Mouse (Mus musculus): ENCODE data around the gene Arhgap33. TPM values are rescaled to one million over a fixed set of nuclear protein-coding genes. Genes with fewer than 3 reads are reported as not detected.
A peak's percentile ranks its signal among the peaks of the same experiment; 100 is the strongest.

Arhgap33 gene
- polyA plus RNA-seq, 1 experiment from 2014 or later, result 110 TPM

DNA sequence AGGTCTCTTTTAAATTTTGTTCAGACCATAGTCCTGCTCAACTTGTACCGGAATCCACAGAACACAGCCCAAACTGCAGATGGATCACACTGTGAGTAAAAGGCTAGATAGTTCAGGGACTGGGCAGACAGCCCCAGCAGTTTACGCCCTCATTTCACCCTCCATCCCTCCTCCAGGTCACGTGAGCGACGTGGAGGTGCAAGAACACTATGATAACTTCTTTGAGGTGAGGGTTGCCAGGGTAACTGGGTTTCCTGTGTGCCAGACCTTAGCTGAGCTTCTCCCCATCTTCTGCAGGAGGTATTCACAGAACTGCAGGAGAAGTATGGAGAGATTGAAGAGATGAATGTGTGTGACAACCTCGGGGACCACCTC, 29.0 kb upstream of the Arhgap33 start:
- Histone ChIP-seq H3K27me3 (ENCODE audit: control insufficient read depth, insufficient read depth, low read length) (no peaks in the 10 kb centered on the region), H3K4me1 (ENCODE audit: control insufficient read depth, insufficient read depth, low read length) (peaks cover 7% of the 10 kb centered on the region), H3K9ac (replicated peaks; ENCODE audit: low read depth, low read length) (no peak overlapping the region; the same call in 1 of the 2 replicates), H3K4me2 (ENCODE audit: low read depth, low read length) (peak overlapping the region; percentile 54), H3K9me3 (ENCODE audit: control insufficient read depth, low read length) (no peaks in the 10 kb centered on the region), H3K4me3 (ENCODE audit: low read depth, low read length) (peak overlapping the region; percentile 78), H3K27ac (ENCODE audit: low read depth, low read length) (peak overlapping the region; percentile 90), H3K36me3 (ENCODE audit: control insufficient read depth, insufficient read depth, low read length) (peaks cover 26% of the 10 kb centered on the region)
- no peak for ATAC-seq (ENCODE audit: low read depth)
- WGBS, result 20% methylated on average over 6 of the region's 6 CpGs

DNA sequence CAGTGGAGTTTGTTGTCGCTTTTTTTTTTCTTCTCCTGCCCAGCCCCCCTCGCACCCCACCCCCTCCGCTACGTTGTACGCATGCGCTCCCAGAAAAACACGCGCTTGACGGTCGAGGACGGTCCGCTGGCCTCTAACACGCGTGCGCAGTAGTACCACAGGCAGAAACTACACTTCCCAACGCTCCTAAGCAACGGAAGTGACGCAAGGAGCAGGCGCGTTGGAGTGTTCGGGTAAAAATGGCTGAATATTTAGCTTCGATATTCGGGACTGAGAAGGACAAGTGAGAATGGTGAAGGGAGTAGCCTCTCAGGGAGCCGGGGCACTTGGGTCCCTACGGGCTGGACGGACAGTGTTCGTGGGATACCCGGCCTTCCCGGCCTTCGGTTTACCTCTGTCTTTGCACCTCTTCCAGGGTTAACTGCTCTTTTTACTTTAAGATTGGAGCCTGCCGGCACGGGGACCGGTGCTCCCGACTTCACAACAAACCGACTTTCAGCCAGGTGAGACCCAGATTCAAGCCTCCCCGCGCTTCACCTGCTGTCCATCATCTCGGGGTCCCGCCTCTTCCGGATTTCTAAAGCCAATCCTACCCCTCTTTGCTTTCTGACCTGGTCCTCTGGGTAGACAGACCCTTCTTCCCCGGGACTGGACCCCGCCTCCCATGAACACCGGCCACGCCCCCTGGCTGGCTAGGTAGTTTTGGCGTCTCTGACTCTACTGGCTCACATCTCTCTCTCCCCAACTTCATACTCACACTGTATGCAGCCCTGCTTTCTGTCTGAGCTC, 28.5 kb upstream of the Arhgap33 start, which contains the start of the genes U2af1l4, Gm49396 and Psenen:
TSS of gene U2af1l4 (plus strand) at position 185 of the 789 bp plus-strand sequence.
TSS of gene Gm49396 (plus strand) at position 228 of the 789 bp plus-strand sequence.
TSS of gene Psenen (minus strand) at position 511 of the 789 bp plus-strand sequence.
- H3K27me3 ChIP-seq (ENCODE audit: control insufficient read depth, insufficient read depth, low read length), result no peaks in the 10 kb centered on the region
- WGBS, result under 1% methylated on average over 45 of the region's 45 CpGs
- ATAC-seq (ENCODE audit: low read depth), result peak; percentile 86

DNA sequence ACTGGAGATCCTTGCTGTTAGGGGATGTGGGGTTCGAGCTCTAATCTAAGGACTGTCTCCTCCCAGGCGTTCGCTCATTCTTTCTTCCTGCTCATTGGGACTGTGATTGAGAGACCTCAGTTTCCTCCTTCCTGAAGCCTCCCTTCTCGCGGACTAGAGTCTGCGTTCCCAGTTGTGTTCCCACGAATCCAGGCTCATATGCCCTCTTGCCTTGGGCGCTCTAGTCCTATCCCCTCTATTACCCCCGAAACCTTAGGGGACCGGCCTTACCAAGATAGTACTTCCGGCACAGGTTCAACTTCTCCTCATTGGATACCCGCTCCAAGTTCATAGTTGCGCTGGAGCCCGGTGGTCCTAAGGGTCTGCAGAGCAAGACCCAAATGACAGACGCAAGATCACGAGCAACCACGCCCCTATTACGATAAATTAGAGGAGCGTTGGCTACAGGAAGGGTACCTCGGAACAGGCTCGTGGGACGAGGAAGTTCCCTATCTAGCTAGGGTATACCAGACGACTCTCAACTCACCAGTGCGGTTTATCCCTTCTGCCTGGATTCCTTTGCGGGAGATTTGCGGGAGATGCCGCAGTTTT, 27.8 kb upstream of the Arhgap33 start:
- 0 out of 2 replicates have a peak, but pooled peaks have one; percentile 1 for ATAC-seq (ENCODE audit: low read depth)

More for the DNA sequence above, 28.5 kb upstream of the Arhgap33 start, which contains the start of the genes U2af1l4, Gm49396 and Psenen:
- Histone ChIP-seq H3K9me3 (ENCODE audit: control insufficient read depth, low read length) (no peaks in the 10 kb centered on the region), H3K36me3 (ENCODE audit: control insufficient read depth, insufficient read depth, low read length) (peaks cover 20% of the 10 kb centered on the region), H3K4me3 (ENCODE audit: low read depth, low read length) (peak within 1 kb of the TSS; percentile 78), H3K4me1 (ENCODE audit: control insufficient read depth, insufficient read depth, low read length) (peaks cover 12% of the 10 kb centered on the region), H3K27ac (ENCODE audit: low read depth, low read length) (peak within 1 kb of the TSS; percentile 90), H3K4me2 (ENCODE audit: low read depth, low read length) (peak within 1 kb of the TSS; percentile 69), H3K9ac (replicated peaks; ENCODE audit: low read depth, low read length) (peak within 1 kb of the TSS; percentile 70)

DNA sequence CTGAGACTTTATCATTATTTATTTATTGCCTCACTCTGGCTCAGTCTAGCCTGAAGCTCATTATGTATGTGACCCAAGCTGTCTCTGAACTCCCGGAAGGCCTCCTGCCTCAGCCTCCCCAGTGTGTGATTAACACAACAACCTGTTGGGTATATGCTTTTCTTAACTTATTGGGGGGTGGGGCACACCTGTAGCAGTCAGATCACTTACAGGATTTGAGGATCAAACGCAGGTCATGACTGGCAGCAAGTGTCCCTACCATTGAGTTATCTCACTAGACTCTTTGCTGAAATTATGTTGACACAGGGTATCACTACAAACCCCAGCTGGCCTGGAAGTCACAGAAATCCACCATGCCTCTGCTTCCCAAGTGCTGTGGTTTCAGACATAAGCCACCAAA, 25.4 kb upstream of the Arhgap33 start:
- no peak for ATAC-seq (ENCODE audit: low read depth)
- H3K4me1 ChIP-seq (ENCODE audit: control insufficient read depth, insufficient read depth, low read length), result peaks cover 12% of the 10 kb centered on the region
- H3K27ac ChIP-seq (ENCODE audit: low read depth, low read length), result no peak overlapping the region
- H3K27me3 ChIP-seq (ENCODE audit: control insufficient read depth, insufficient read depth, low read length), result no peaks in the 10 kb centered on the region
- WGBS, result 73% methylated on average over 2 of the region's 2 CpGs
- peak overlapping the region; percentile 39; the same call in 1 of the 2 replicates for H3K4me2 ChIP-seq (ENCODE audit: low read depth, low read length)
- no peak overlapping the region for H3K9ac ChIP-seq (replicated peaks; ENCODE audit: low read depth, low read length)
- no peaks in the 10 kb centered on the region for H3K9me3 ChIP-seq (ENCODE audit: control insufficient read depth, low read length)
- no peak overlapping the region for H3K4me3 ChIP-seq (ENCODE audit: low read depth, low read length)
- peaks cover 15% of the 10 kb centered on the region; the same call in 1 of the 2 replicates for H3K36me3 ChIP-seq (ENCODE audit: control insufficient read depth, insufficient read depth, low read length)

More for the DNA sequence above, 27.8 kb upstream of the Arhgap33 start:
- no peaks in the 10 kb centered on the region for H3K9me3 ChIP-seq (ENCODE audit: control insufficient read depth, low read length)
- peaks cover 16% of the 10 kb centered on the region for H3K36me3 ChIP-seq (ENCODE audit: control insufficient read depth, insufficient read depth, low read length)
- peak overlapping the region; percentile 70 for H3K9ac ChIP-seq (replicated peaks; ENCODE audit: low read depth, low read length)
- H3K4me2 ChIP-seq (ENCODE audit: low read depth, low read length), result peak overlapping the region; percentile 69
- peak overlapping the region; percentile 78 for H3K4me3 ChIP-seq (ENCODE audit: low read depth, low read length)
- 0 out of 2 replicates have a peak overlapping the region, but pooled peaks have one; percentile 10 for H3K27ac ChIP-seq (ENCODE audit: low read depth, low read length)
- H3K27me3 ChIP-seq (ENCODE audit: control insufficient read depth, insufficient read depth, low read length), result no peaks in the 10 kb centered on the region
- 1% methylated on average over 27 of the region's 27 CpGs for WGBS
- H3K4me1 ChIP-seq (ENCODE audit: control insufficient read depth, insufficient read depth, low read length), result peaks cover 12% of the 10 kb centered on the region

DNA sequence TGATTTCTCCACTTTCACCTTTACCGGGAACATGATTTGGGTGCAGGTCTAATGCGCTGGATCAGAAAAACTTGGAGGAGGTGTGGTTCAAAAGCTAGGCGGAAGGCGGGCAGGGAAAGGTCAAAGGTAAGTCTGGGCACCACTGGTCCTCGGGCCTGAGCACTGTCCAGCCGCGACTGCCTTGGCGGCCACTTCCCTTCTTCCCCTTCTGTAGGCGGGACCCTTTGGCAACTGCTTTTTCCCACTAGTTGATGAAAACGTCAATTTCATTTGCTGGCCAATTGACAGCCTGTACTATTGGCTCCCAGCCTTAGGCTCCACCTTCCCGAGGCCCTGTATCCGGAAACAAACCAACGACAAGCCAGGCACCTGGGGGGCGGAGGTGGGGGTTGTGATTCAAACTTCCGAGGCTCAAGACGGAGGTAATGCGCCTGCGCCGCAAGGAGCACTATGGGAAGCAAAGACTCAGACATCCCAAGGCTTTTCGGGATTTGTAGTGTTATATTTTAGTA, 24.6 kb upstream of the Arhgap33 start, which contains the start of gene Lin37:
TSS of gene Lin37 (minus strand) at position 396 of the 512 bp plus-strand sequence.
- Histone ChIP-seq H3K27me3 (ENCODE audit: control insufficient read depth, insufficient read depth, low read length) (no peaks in the 10 kb centered on the region), H3K27ac (ENCODE audit: low read depth, low read length) (peak within 1 kb of the TSS; percentile 18; the same call in 1 of the 2 replicates), H3K4me3 (ENCODE audit: low read depth, low read length) (peak within 1 kb of the TSS; percentile 52), H3K9me3 (ENCODE audit: control insufficient read depth, low read length) (no peaks in the 10 kb centered on the region), H3K4me1 (ENCODE audit: control insufficient read depth, insufficient read depth, low read length) (peaks cover 12% of the 10 kb centered on the region), H3K9ac (replicated peaks; ENCODE audit: low read depth, low read length) (peak within 1 kb of the TSS; percentile 62), H3K36me3 (ENCODE audit: control insufficient read depth, insufficient read depth, low read length) (peaks cover 23% of the 10 kb centered on the region; the same call in 1 of the 2 replicates), H3K4me2 (ENCODE audit: low read depth, low read length) (peak within 1 kb of the TSS; percentile 87)
- WGBS, result under 1% methylated on average over 20 of the region's 20 CpGs
- peak; percentile 89 for ATAC-seq (ENCODE audit: low read depth)

DNA sequence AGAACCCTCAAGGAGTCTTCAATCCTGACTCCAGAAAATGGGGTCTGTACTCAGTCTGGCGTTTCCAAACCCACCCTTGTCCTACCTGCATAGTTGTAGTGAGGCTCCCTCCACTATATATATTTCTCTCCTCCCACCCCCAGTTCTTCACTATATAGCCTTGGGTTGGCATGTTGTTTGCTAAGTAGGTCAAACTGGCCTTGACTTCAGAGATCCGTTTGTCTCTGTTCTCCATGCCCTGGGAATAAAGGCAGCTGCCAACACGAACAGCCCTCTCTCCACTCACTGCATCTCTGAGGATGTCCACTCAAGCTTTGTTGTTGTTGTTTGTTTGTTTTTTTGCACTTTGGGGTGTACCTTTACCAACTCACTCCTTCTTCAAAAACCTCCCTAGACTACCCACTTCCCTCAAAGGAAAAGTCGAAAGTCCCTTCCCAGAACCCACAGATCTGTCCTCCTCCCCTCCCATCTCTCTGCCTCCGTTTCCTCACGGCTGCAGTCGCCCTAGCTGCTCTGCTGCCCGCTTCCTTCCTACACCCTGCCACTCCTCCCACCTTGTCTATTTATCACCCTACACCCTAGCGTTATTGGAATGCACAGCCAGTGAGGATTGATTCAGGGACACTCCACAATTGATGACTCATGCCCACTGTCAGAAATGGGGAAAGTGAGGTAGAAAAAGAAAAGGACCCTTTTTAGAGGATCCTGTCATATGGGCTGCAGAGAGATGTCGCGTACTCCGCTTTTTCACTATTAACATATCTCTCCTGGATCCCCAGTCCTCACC, 24.0 kb upstream of the Arhgap33 start:
- ATAC-seq (ENCODE audit: low read depth), result no peak; the same call in 1 of the 2 replicates

DNA sequence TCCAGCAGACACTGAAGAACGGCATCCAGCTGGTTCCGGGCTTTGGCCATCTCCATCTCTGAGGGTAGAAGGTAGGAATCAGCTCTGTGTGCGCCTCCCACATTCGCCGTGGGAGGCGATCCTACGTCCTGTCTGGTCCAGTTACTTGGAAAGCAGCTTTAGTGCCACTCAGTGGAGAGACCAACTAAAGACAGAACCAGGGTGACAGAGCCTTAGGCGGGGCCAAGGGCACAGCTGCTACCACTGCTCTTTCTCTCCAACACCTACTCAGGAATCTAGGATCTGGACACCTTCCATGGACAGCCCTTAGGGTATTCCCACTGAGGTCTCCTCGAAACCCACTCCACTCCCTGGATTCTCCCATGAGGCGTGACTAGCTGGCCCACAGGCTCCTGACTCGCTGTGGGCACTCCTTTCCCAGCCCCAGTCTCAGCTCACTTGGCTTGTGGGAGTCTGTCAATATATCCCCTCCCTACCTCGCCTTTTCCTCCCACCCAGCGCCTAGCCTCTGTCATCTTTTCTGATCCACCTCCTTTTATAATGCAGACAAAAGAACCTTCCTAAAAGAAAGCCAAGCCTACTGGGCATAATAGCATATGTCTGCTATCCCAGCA, 23.1 kb upstream of the Arhgap33 start:
- Histone ChIP-seq H3K4me1 (ENCODE audit: control insufficient read depth, insufficient read depth, low read length) (peaks cover 12% of the 10 kb centered on the region), H3K27ac (ENCODE audit: low read depth, low read length) (no peak overlapping the region), H3K36me3 (ENCODE audit: control insufficient read depth, insufficient read depth, low read length) (peaks cover 27% of the 10 kb centered on the region; the same call in 1 of the 2 replicates), H3K9ac (replicated peaks; ENCODE audit: low read depth, low read length) (no peak overlapping the region), H3K4me2 (ENCODE audit: low read depth, low read length) (no peak overlapping the region; the same call in 1 of the 2 replicates), H3K27me3 (ENCODE audit: control insufficient read depth, insufficient read depth, low read length) (no peaks in the 10 kb centered on the region), H3K9me3 (ENCODE audit: control insufficient read depth, low read length) (no peaks in the 10 kb centered on the region), H3K4me3 (ENCODE audit: low read depth, low read length) (no peak overlapping the region)
- WGBS, result 91% methylated on average over 13 of the region's 13 CpGs
- no peak for ATAC-seq (ENCODE audit: low read depth)

More for the DNA sequence above, 24.0 kb upstream of the Arhgap33 start:
- 13% methylated on average over 12 of the region's 12 CpGs for WGBS
- Histone ChIP-seq H3K36me3 (ENCODE audit: control insufficient read depth, insufficient read depth, low read length) (peaks cover 27% of the 10 kb centered on the region; the same call in 1 of the 2 replicates), H3K9ac (replicated peaks; ENCODE audit: low read depth, low read length) (peak overlapping the region; percentile 62), H3K4me3 (ENCODE audit: low read depth, low read length) (peak overlapping the region; percentile 52), H3K4me2 (ENCODE audit: low read depth, low read length) (peak overlapping the region; percentile 87), H3K27ac (ENCODE audit: low read depth, low read length) (peak overlapping the region; percentile 16; the same call in 1 of the 2 replicates), H3K27me3 (ENCODE audit: control insufficient read depth, insufficient read depth, low read length) (no peaks in the 10 kb centered on the region), H3K9me3 (ENCODE audit: control insufficient read depth, low read length) (no peaks in the 10 kb centered on the region), H3K4me1 (ENCODE audit: control insufficient read depth, insufficient read depth, low read length) (peaks cover 6% of the 10 kb centered on the region)
